Mouse (Mus musculus) liver, embryonic 14.5 days (tissue): ENCODE results near the gene Cpd. TPM values are rescaled to one million over a fixed set of nuclear protein-coding genes. Genes with fewer than 3 reads are reported as not detected.

Experiments
- ATAC-seq: fragments of 200-750 bp; cut with Nextera tagmentation; 2 replicates; pipeline ENCODE4 v1.8.0; 2017; ENCODE audit warnings: moderate number of reproducible peaks, mild to moderate bottlenecking, moderate library complexity; ENCODE audit not compliant: insufficient read depth
- DNase-seq, 3 experiments: peaks; one replicate each; pipeline ENCODE4 v3.0.0-alpha.2; 2012 to 2013; ENCODE audit warnings: low read depth in 3 of 3, low spot score in 3 of 3
- H3K27ac ChIP-seq: fragments of 300-500 bp; sonication (generic); 2 replicates; pipeline ENCODE4 v1.5.1; 2014; ENCODE audit warnings: moderate library complexity, mild to moderate bottlenecking, control low read depth, inconsistent platforms
- H3K27me3 ChIP-seq: fragments of 300-500 bp; sonication (generic); 2 replicates; pipeline ENCODE4 v1.6.1; 2014; ENCODE audit warnings: mild to moderate bottlenecking, low read length, moderate library complexity; ENCODE audit not compliant: control insufficient read depth, insufficient read depth
- H3K36me3 ChIP-seq: fragments of 300-500 bp; sonication (generic); replicated peaks from 2 replicates; pipeline ENCODE4 v1.6.1; 2014; ENCODE audit warnings: low read depth; ENCODE audit not compliant: control insufficient read depth, insufficient read depth
- H3K4me1 ChIP-seq, 2 experiments: fragments of 200-500 bp in 1 of 2; fragments of 300-500 bp in 1 of 2; sonication (generic) in 1 of 2; replicated peaks; 2 replicates each; pipeline ENCODE4 v1.6.1; 2012 to 2014; ENCODE audit warnings: antibody characterized with exemption in 1 of 2, inconsistent platforms in 1 of 2, low read length in 1 of 2; ENCODE audit not compliant: control insufficient read depth in 2 of 2, insufficient read depth in 2 of 2
- H3K4me2 ChIP-seq: fragments of 300-500 bp; sonication (generic); 2 replicates; pipeline ENCODE4 v1.6.1; 2014; ENCODE audit warnings: low read depth, mild to moderate bottlenecking, control low read depth, moderate library complexity
- H3K4me3 ChIP-seq, 2 experiments: fragments of 200-500 bp in 1 of 2; fragments of 300-500 bp in 1 of 2; sonication (generic) in 1 of 2; 2 replicates each; pipeline ENCODE4 v1.5.1; 2012 to 2014; ENCODE audit warnings: low read depth in 2 of 2, low read length in 2 of 2, mild to moderate bottlenecking in 2 of 2, control low read depth in 1 of 2, inconsistent platforms in 1 of 2, moderate library complexity in 1 of 2; ENCODE audit not compliant: insufficient read depth in 1 of 2
- H3K9ac ChIP-seq: fragments of 300-500 bp; sonication (generic); replicated peaks from 2 replicates; pipeline ENCODE4 v1.6.1; 2014; ENCODE audit warnings: mild to moderate bottlenecking, control low read depth, moderate library complexity
- H3K9me3 ChIP-seq: fragments of 300-500 bp; sonication (generic); 2 replicates; pipeline ENCODE4 v1.6.1; 2016; ENCODE audit warnings: low read length, mixed read lengths; ENCODE audit not compliant: control insufficient read depth
- CTCF ChIP-seq: IDR thresholded peaks from 2 replicates; pipeline ENCODE4 v1.5.1; 2016; ENCODE audit warnings: antibody characterized with exemption, low read depth, control low read depth
- EP300 ChIP-seq: IDR thresholded peaks from 2 replicates; pipeline ENCODE4 v1.6.1; 2016; ENCODE audit warnings: antibody characterized with exemption, low read depth
- WGBS: fragments of 180-500 bp; shearing (Covaris S2); extraction: QIAGEN DNeasy Blood & Tissue Kit; methylation state at CpG from one replicate; pipeline ENCODE4 v1.1.7; 2014; ENCODE audit not compliant: insufficient replicate concordance; 5-methylcytosine and 5-hydroxymethylcytosine counted together
- polyA plus RNA-seq, 2 experiments: library from polyadenylated mRNA; depleted of rRNA in 1 of 2; stranded (reverse) in 1 of 2; unstranded in 1 of 2; fragments of >200 nt; fragmentation: Nextera tagmentation in 1 of 2; extraction: Ambion mirVana in 1 of 2; gene quantifications; 2 replicates each; pipeline versions ENCODE4 v1.2.1 to v1.2.3; 2012 to 2014

Gene Cpd
- polyA plus RNA-seq, 2 experiments = 7.2 to 8.2 TPM

DNA sequence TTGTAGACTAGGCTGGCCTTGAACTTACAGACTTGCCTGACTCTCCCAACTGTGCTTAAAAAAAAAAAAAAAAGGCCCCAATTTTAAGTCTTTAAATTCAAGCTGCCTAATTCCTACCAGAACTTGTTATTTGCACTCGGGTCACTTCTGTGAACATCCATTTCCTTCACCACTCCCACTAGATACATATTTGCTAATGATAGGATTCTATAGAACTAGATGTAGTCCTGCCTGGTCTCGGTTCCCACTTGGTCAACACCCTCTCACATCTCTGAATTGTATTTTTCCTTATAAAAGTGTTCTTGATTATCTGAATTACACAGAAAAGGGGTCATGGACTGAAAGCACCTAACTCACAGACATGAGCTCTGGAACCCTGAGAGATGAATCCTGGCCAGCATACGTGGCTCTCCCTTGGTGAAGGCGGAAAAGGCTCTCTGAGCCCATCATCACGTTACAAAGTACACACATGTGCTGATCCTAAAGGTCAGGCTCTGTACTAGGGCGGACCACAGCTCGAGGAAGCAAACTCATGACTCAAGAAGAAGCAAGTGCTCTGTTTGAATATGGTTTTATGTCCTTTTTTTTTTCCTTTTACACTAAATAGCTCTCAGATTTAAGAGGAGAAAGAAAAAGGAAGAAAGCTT is 22.5 kb downstream of the Cpd start:
- DNase-seq (no peak), ATAC-seq (no peak)
- Histone ChIP-seq H3K4me1 (peaks cover 7 to 13% of the 10 kb centered on the region in 2 experiments; a peak in 3 of 4 replicates), H3K9ac (no peak overlapping the region), H3K4me2 (no peak overlapping the region), H3K4me3 (no peak overlapping the region), H3K9me3 (no peaks in the 10 kb centered on the region), H3K27ac (no peak overlapping the region), H3K36me3 (no peaks in the 10 kb centered on the region), H3K27me3 (no peaks in the 10 kb centered on the region)
- TF ChIP-seq CTCF = no peak
- TF ChIP-seq EP300 = no peak
- 68% methylated on average over 7 of the region's 7 CpGs for WGBS

DNA sequence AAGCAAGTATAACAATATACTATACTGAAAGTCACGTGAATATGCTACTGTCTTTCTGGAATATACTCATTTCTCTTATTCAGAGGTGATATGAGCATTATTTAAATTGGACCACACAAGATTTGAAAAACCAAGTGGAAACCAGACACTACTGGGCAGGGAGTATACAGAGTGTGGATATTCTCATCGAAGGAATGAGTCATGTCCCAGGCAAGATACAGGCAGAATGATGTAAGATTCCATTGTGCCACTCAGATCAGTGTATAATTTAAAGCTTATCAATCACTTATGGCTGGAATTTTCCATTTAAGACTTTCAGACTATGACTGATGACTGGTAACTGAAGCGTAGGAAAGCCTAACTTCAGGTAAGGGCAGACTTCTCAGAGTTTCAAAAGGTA is 23.2 kb downstream of the Cpd start:
- no peak overlapping the region for H3K9ac ChIP-seq
- no peak for DNase-seq
- TF ChIP-seq EP300 (no peak), CTCF (no peak)
- H3K4me3 ChIP-seq = no peak overlapping the region
- ATAC-seq = no peak
- H3K27me3 ChIP-seq = no peaks in the 10 kb centered on the region
- no peaks in the 10 kb centered on the region for H3K36me3 ChIP-seq
- no peak overlapping the region for H3K27ac ChIP-seq
- H3K4me1 ChIP-seq = peaks cover 7 to 13% of the 10 kb centered on the region in 2 experiments; a peak in 3 of 4 replicates
- WGBS = 74% methylated on average over 3 of the region's 3 CpGs
- H3K4me2 ChIP-seq = no peak overlapping the region
- H3K9me3 ChIP-seq = no peaks in the 10 kb centered on the region

DNA sequence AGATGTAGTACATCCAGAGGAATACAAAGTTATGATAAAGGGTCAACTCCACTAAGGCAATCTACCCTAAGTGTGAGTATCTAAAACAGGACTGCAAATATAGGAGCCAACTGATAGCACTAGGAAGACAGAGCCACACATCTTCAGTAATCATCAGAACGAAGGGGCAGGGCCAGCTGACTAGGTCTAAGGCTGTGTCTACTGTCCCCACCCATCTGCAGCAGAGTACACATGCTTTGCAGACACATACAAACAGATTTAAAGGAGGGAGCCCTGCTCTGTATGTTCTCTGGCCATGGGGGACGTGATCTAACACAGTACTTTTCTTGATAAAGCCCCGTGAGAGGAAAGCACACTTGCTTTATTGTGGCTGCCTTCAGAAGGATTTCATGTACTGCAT is 25.5 kb downstream of the Cpd start:
- H3K9me3 ChIP-seq = no peaks in the 10 kb centered on the region
- H3K4me3 ChIP-seq = no peak overlapping the region
- H3K36me3 ChIP-seq = no peaks in the 10 kb centered on the region
- peak; percentile 75 for ATAC-seq
- no peak overlapping the region for H3K9ac ChIP-seq
- H3K27me3 ChIP-seq = no peaks in the 10 kb centered on the region
- H3K4me2 ChIP-seq = no peak overlapping the region
- TF ChIP-seq EP300 = no peak
- TF ChIP-seq CTCF = no peak
- peaks cover 13 to 15% of the 10 kb centered on the region in 2 experiments for H3K4me1 ChIP-seq
- DNase-seq = peak in 1 of 3 experiments; percentile 33
- WGBS = 27% methylated on average over 3 of the region's 3 CpGs
- H3K27ac ChIP-seq = no peak overlapping the region

- Histone ChIP-seq H3K36me3 (no peaks in the 10 kb centered on the region; the same call in 1 of the 2 replicates), H3K4me3 (no peak overlapping the region), H3K9me3 (no peaks in the 10 kb centered on the region), H3K4me1 (peaks cover 13% of the 10 kb centered on the region in 2 experiments), H3K27ac (no peak overlapping the region), H3K4me2 (no peak overlapping the region), H3K27me3 (no peaks in the 10 kb centered on the region), H3K9ac (no peak overlapping the region)
- no peak for TF ChIP-seq CTCF
- no peak for TF ChIP-seq EP300
- ATAC-seq = no peak
- WGBS = 77% methylated on average over 3 of the region's 3 CpGs
- no peak for DNase-seq
Observed at GRCm38 (mm10) chr11:76817664-76818063, 29.2 kb downstream of the Cpd start.

DNA sequence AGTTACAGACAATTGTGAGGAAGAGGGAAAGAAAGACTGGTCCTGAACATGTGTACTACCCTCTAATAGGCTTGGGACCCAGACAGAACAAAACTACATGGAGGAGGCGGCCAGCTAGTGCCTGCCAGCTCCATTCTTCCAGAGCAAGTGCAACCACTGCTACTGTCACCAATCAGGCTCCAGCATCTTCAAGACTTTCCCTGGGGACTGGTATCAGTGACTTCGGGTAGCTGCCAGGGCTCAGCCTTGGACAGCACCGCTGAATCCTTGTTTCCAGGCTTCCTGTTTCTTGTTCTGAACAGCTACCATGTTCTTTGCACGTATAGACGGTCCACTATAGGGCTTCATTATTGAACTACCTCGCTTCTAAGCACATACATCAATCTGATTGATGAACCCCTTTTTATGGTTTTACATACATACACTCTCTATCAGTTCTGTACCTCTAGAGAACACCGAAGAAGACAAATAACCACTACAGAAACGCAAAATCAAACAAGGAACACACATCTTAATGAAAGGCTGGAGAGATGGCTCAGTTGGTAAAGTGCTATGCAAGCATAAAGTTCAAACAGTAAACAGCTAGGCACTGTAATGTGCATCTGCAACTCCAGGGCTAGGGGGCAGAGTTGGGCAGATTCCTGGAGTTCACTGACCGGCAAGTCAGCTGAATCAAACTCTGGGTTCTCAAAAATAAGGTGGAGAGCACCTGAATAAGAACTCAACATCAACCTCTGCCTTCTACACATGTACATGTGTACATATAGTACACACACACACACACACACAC is 35.9 kb downstream of the Cpd start:
- WGBS = 79% methylated on average over 9 of the region's 9 CpGs
- no peak for TF ChIP-seq EP300
- peak; percentile 49 for TF ChIP-seq CTCF
- Histone ChIP-seq H3K4me3 (no peak overlapping the region), H3K4me2 (no peak overlapping the region), H3K27ac (no peak overlapping the region), H3K4me1 (no peaks in the 10 kb centered on the region), H3K9ac (no peak overlapping the region), H3K36me3 (peaks cover 21% of the 10 kb centered on the region), H3K9me3 (no peaks in the 10 kb centered on the region), H3K27me3 (no peaks in the 10 kb centered on the region)
- ATAC-seq = no peak
- DNase-seq = no peak
